Mouse (Mus musculus) left cerebral cortex, adult 9 months (tissue): ENCODE measurements around the gene Rpusd2.
A peak's percentile ranks its signal among the peaks of the same experiment; 100 is the strongest.
"Not testable (repeated sequence)": the region's sequence is repeated elsewhere in the genome, so short reads cannot be mapped to it uniquely, and the experiment has no call there.

ENCODE experiments used
- DNase-seq, 2 experiments: peaks; one replicate each; pipeline ENCODE4 v3.0.0; 2022; ENCODE audit warnings: low spot score in 2 of 2

The Rpusd2 gene

GRCm38 (mm10) chr2:119034656-119035396 lies at the start of gene Rpusd2:
Gene Rpusd2, plus strand, starts transcription at chr2:119034790.
- DNase-seq: peak; percentile 67 to 94

- DNase-seq: peak in 1 of 2 experiments; percentile 52
Observed at GRCm38 (mm10) chr2:118995490-118995889, 39.1 kb upstream of the Rpusd2 start.

GRCm38 (mm10) chr2:118995919-118996797 lies 38.4 kb upstream of the Rpusd2 start:
- peak in 1 of 2 experiments; percentile 22 for DNase-seq

- DNase-seq: no peak
Observed at GRCm38 (mm10) chr2:118996798-118997105, 37.8 kb upstream of the Rpusd2 start.

- DNase-seq: no peak
Observed at GRCm38 (mm10) chr2:118998115-118998866, 36.3 kb upstream of the Rpusd2 start.

- no peak for DNase-seq
Observed at GRCm38 (mm10) chr2:118999025-118999639, 35.5 kb upstream of the Rpusd2 start.

- DNase-seq: no peak
Observed at GRCm38 (mm10) chr2:119006886-119007285, 27.7 kb upstream of the Rpusd2 start.

- DNase-seq: no peak
Observed at GRCm38 (mm10) chr2:119009376-119009775, 25.2 kb upstream of the Rpusd2 start.

GRCm38 (mm10) chr2:119014989-119015388 lies 19.6 kb upstream of the Rpusd2 start:
- DNase-seq: no peak

- no peak for DNase-seq
Observed at GRCm38 (mm10) chr2:119015604-119016180, 18.9 kb upstream of the Rpusd2 start.

- not testable (repeated sequence) for DNase-seq
Observed at GRCm38 (mm10) chr2:119016312-119016711, 18.3 kb upstream of the Rpusd2 start.

- DNase-seq: no peak
Observed at GRCm38 (mm10) chr2:119017647-119018046, 16.9 kb upstream of the Rpusd2 start.

- DNase-seq: no peak
Observed at GRCm38 (mm10) chr2:119018391-119019122, 16.0 kb upstream of the Rpusd2 start.

GRCm38 (mm10) chr2:119019131-119019530 lies 15.5 kb upstream of the Rpusd2 start:
- DNase-seq: no peak

GRCm38 (mm10) chr2:119019538-119019937 lies 15.1 kb upstream of the Rpusd2 start:
- no peak for DNase-seq

- no peak for DNase-seq
Observed at GRCm38 (mm10) chr2:119023154-119023660, 11.4 kb upstream of the Rpusd2 start.

- DNase-seq: no peak
Observed at GRCm38 (mm10) chr2:119024536-119025238, 9.9 kb upstream of the Rpusd2 start.

GRCm38 (mm10) chr2:119025239-119025616 lies 9.4 kb upstream of the Rpusd2 start:
- no peak for DNase-seq

GRCm38 (mm10) chr2:119026951-119027350 lies 7.6 kb upstream of the Rpusd2 start:
- no peak for DNase-seq
